Mouse (Mus musculus): ENCODE results near the gene Etfrf1. TPM values are rescaled to one million over a fixed set of nuclear protein-coding genes. Genes with fewer than 3 reads are reported as not detected.

Etfrf1 gene
- total RNA-seq, 2 experiments from 2014 or later, result 87.3 to 144 TPM

GRCm38 (mm10) chr6:145224246-145224645 lies 13.3 kb downstream of the Etfrf1 start:
- DNase-seq, result no peak

GRCm38 (mm10) chr6:145226296-145226695 lies 15.4 kb downstream of the Etfrf1 start:
- DNase-seq, result peak in 1 of 2 experiments; percentile 25

GRCm38 (mm10) chr6:145234391-145234790 lies 23.5 kb downstream of the Etfrf1 start:
- DNase-seq, result no peak

- no peak for DNase-seq
These were observed 24.4 kb downstream of the Etfrf1 start for GRCm38 (mm10) chr6:145235367-145235766.

- no peak for DNase-seq
These were observed 26.2 kb downstream of the Etfrf1 start for GRCm38 (mm10) chr6:145237148-145237547.

GRCm38 (mm10) chr6:145240285-145240684 lies 29.4 kb downstream of the Etfrf1 start:
- no peak for DNase-seq

GRCm38 (mm10) chr6:145242521-145242920 lies 31.6 kb downstream of the Etfrf1 start:
- DNase-seq, result no peak

- DNase-seq, result no peak
These were observed 35.9 kb downstream of the Etfrf1 start for GRCm38 (mm10) chr6:145246841-145247240.

- DNase-seq, result no peak
These were observed 37.0 kb downstream of the Etfrf1 start for GRCm38 (mm10) chr6:145247886-145248285.

GRCm38 (mm10) chr6:145249291-145250184 lies 38.6 kb downstream of the Etfrf1 start:
- peak; percentile 65 to 78 for DNase-seq

- peak; percentile 95 to 97 for DNase-seq
These were observed 39.4 kb downstream of the Etfrf1 start, which contains the start of gene Kras for GRCm38 (mm10) chr6:145250185-145250791. Gene Kras, minus strand, starts transcription at chr6:145250239.

GRCm38 (mm10) chr6:145250820-145251219 lies 39.9 kb downstream of the Etfrf1 start:
- DNase-seq, result no peak

- DNase-seq, result peak in 1 of 2 experiments; percentile 26
These were observed 45.2 kb downstream of the Etfrf1 start for GRCm38 (mm10) chr6:145255952-145256700.

GRCm38 (mm10) chr6:145256701-145257073 lies 45.8 kb downstream of the Etfrf1 start:
- DNase-seq, result no peak

GRCm38 (mm10) chr6:145262314-145262713 lies 51.4 kb downstream of the Etfrf1 start:
- no peak for DNase-seq

Other genes starting within 250 kb of the Etfrf1 start
- gene Bcat1, start 134.9 kb upstream of the Etfrf1 start, total RNA-seq (2021), result 10 to 100 TPM; 14.2 to 23.4 TPM
- 1 to 10 TPM; 1.9 to 2.2 TPM for gene Lrmp, start 95.5 kb upstream of the Etfrf1 start, total RNA-seq (2021)
- gene Casc1, start 129 bp upstream of the Etfrf1 start, total RNA-seq (2021), result under 1 TPM; 0.33 to 0.63 TPM
- 10 to 100 TPM; 41.9 to 54.2 TPM for gene Kras, start 39.1 kb downstream of the Etfrf1 start, total RNA-seq (2021)